Mouse (Mus musculus) liver, embryonic 14.5 days (tissue): Measurements from ENCODE around the gene Lasp1.

ENCODE experiments used
- CTCF ChIP-seq: IDR thresholded peaks from 2 replicates; pipeline ENCODE4 v1.5.1; 2016; ENCODE audit warnings: antibody characterized with exemption, low read depth, control low read depth
- EP300 ChIP-seq: IDR thresholded peaks from 2 replicates; pipeline ENCODE4 v1.6.1; 2016; ENCODE audit warnings: antibody characterized with exemption, low read depth

GRCm38 (mm10) chr11:97883542-97883917 is 84.7 kb downstream of the Lasp1 start:
- TF ChIP-seq CTCF, result no peak
- TF ChIP-seq EP300, result 0 out of 2 replicates have a peak, but pooled peaks have one; percentile 19
